Mouse (Mus musculus) MEL-GATA-1-ER (cell line): Measurements from ENCODE around the gene Znrd1as.
A peak's percentile ranks its signal among the peaks of the same experiment; 100 is the strongest.

Source experiments
- DNase-seq: peaks from one replicate; pipeline ENCODE4 v3.0.0-alpha.2; 2012; ENCODE audit warnings: low read depth; ENCODE audit errors: extremely low read depth

Gene Znrd1as

DNA sequence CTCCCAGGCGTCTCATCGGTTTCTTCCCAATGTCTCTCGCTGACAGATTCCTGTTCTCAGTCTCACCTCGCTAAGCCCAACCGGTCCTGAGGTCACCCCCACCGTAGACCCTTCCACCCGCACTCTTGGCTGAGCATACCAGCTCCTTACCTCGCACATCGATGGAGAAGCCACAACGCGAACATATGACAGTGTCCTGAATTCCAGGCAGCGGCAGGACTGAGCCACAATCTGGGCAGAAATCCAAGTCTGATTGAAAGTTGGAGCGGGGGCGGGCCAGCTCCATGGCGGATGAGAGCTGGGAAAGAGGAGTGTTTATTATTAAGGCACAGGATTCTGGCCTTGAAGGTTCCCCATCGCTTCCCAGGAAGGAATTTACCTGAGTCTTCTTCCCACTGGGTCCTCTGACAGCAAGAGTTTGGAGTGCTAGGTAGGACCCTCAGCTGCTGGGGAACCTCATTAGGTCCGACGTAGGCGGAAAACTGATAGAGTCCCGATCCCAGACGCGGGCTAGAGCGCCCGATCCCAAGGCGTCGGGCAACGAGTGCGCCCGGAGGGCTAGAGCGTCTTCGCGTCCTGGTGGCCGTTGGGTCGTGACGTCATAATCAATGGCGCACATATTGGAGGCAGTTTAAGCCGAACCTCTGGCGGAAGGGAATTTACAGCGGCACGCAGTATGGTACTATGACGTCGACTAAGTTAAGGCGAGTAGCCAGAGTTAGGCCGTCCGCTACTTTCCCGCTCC lies at the start of gene Znrd1as, which contains the start of gene Znrd1:
Znrd1as (plus strand) TSS at position 594 of the 745 bp plus-strand sequence.
Znrd1 (minus strand) TSS at position 561 of the 745 bp plus-strand sequence.
- DNase-seq: peak; percentile 90

DNA sequence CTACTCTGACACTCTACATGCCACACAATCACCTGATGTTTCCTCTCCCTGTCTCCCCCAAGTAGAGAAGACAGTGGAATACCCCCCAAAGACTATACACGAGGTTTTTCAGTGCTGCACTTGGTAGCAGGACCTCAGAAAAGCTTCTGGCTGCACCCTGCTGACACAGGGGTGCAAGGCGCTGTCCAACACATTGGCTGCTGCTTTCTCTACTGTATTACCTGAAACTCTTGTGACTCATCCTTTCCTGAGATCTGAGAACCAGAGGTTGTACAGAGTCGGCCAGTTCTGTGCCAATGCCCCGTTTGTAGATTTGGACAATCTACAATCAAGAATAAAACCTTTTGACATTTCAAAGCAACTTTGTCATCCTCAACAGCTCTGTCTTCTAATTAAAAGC lies 48.6 kb upstream of the Znrd1as start:
- no peak for DNase-seq

- DNase-seq: no peak
These were observed 46.4 kb upstream of the Znrd1as start for GRCm38 (mm10) chr17:36912031-36912430.

DNA sequence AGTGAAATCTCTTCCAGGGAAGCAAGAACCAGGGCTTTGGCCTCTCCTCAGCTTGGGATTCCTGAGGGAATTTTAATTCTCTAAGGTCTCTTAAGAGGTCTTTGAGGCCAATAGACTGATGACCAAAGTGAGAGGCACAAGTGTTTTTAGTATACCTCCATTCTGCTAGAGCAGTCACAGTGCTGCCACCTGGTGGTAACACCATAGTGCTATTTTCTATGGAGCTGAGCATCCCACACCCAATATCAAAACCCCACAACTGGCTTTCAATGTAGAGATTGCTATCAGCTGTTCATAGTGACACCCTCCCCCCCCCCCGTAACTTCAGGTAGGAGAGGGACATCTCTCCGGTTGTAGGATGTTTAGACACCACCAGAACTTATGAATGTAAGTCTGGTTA lies 44.3 kb upstream of the Znrd1as start:
- peak; percentile 51 for DNase-seq

DNA sequence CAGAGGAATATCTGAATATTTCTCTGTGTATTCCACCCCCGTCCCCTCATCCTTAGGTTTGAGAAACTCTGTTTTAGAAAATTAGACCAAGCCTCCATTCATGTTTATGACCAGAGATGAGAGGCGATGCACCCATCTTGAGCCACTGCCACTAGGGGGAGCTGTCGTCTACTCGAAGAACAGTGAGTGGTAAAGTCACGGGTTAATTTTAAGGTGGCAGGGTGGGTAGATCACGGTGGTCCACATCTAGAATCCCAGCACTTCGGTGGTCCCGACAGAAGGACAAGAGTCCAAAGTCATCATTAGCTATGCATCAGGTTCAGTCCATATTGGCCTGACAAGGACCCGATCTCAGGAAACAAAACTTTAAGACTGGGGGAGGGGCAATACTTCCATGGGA lies 43.3 kb upstream of the Znrd1as start:
- no peak for DNase-seq

DNA sequence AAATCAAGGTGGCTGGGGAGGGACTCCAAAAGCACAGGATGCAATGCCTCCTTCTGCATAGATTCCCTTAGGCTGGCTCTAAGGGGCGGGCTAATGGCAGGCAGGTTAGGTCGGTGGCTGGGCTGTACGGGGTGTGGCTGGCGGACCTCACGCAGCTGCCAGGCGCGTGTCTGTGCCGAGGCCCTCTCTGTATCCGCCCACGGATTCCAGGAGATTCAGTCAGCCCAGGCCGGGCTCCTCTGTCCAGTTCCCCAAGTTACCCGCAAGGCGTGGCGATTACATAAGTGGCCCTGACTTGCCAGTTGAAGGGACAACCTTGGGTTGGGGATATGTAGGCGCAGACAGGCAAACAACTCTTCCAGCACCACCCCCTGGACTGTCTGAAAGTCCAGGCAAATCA lies 38.2 kb upstream of the Znrd1as start:
- no peak for DNase-seq

GRCm38 (mm10) chr17:36922715-36923114 lies 35.7 kb upstream of the Znrd1as start:
- no peak for DNase-seq

DNA sequence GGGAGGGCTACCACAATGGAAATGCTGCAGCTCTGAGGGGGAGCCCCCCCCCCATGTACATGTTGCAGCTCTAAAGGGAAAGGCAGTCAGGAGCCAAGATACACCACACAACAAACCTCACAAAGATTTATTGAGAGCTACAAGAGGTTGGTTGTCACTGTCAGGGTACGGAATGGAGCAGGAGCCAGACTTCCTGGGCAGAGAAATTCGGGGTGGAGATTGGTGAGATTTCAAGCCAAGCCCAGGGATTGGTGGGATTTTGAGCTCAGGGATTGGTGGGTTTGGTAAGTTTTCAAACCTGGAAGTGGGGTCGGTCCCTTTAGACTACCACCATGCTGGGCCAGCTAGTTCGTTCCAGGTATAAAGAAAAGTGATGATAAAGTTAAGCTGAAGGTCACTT lies 34.9 kb upstream of the Znrd1as start:
- no peak for DNase-seq

- no peak for DNase-seq
These were observed 30.8 kb upstream of the Znrd1as start for GRCm38 (mm10) chr17:36927496-36928120.

GRCm38 (mm10) chr17:36929236-36929932 lies 29.0 kb upstream of the Znrd1as start:
- DNase-seq: no peak

- no peak for DNase-seq
These were observed 28.2 kb upstream of the Znrd1as start for GRCm38 (mm10) chr17:36930233-36930632.

GRCm38 (mm10) chr17:36931130-36931529 lies 27.3 kb upstream of the Znrd1as start:
- DNase-seq: no peak

GRCm38 (mm10) chr17:36931806-36932205 lies 26.6 kb upstream of the Znrd1as start:
- DNase-seq: no peak

- DNase-seq: no peak
These were observed 20.3 kb upstream of the Znrd1as start for GRCm38 (mm10) chr17:36938056-36938455.

- no peak for DNase-seq
These were observed 16.0 kb upstream of the Znrd1as start for GRCm38 (mm10) chr17:36942391-36942790.

- DNase-seq: no peak
These were observed 15.5 kb upstream of the Znrd1as start, which contains the start of gene Rnf39 for GRCm38 (mm10) chr17:36942791-36943471. Rnf39 (plus strand) TSS chr17:36942918.

GRCm38 (mm10) chr17:36943691-36944090 lies 14.7 kb upstream of the Znrd1as start:
- no peak for DNase-seq

DNA sequence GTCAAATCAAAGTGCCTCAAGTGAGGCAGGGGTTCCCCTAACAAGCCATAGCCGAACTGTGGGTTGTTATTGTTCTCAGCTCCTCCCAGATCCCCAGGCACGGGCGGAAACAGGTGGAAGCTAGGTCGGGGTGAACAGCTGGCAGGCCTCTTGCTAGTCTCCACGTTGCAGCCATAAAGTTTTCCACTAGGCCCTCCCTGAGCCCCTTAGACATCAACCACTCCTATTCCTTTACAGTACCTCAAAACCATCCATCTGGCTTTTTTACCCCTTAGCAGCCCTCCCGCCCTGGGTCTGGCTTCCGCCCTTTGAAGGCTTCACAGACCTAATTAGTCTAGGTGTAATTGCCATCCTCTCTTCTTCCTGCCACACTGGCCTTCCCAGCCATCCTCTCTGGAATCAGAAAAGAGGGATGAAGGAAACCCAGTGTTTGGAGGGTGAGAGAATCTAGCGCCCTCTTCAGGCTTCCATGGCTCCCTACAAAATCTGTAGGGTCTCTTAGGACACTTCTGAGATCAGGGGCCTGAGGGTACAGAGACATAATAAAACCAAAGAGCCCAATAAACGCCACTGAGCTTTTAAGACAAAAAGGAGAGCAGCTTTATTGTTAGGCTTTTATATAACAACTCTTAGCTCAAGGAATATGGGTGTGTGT lies 14.1 kb upstream of the Znrd1as start:
- DNase-seq: no peak

- DNase-seq: no peak
These were observed 11.2 kb upstream of the Znrd1as start for GRCm38 (mm10) chr17:36947051-36947819.

DNA sequence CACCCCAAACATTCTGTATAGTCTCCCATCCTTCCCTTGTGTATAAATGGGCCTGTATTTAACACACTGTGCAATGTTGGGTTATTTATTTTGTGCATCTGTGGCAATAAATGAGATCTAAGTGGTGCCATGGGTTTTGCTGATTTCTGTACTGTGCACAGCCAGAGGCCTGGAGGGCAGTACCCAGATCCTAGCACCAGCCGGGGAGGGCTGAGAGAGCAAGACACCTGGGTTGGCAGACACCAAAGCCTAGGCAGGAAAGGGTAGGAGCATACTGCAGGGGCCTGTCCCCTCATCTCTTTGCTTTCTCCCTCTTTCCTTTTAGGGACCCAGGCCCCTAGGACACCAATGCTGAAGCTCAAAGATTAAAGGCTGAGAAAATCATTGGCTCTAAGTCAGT lies 10.1 kb upstream of the Znrd1as start:
- no peak for DNase-seq
